Mouse (Mus musculus) adrenal gland, adult 8-10 months (tissue): ENCODE results near the gene Atoh1. TPM values are rescaled to one million over a fixed set of nuclear protein-coding genes. Genes with fewer than 3 reads are reported as not detected.

Experiments used
- DNase-seq: peaks from one replicate; pipeline ENCODE4 v3.0.0; 2022
- total RNA-seq, 4 experiments: library from RNA; stranded (reverse); gene quantifications; 2 replicates each; pipeline ENCODE4 v1.2.4; 2022

Gene Atoh1
- under 1 TPM in 1 of 4 experiments, not detected in 3; 0.14 TPM for total RNA-seq

GRCm38 (mm10) chr6:64728499-64729198, at the start of gene Atoh1:
TSS of gene Atoh1 (plus strand) at chr6:64729125.
- DNase-seq, result peak; percentile 59

- no peak for DNase-seq
Observed at GRCm38 (mm10) chr6:64683974-64684373, 45.0 kb upstream of the Atoh1 start.

- DNase-seq, result no peak
Observed at GRCm38 (mm10) chr6:64684973-64685372, 44.0 kb upstream of the Atoh1 start.

GRCm38 (mm10) chr6:64688181-64688944, 40.6 kb upstream of the Atoh1 start:
- no peak for DNase-seq

- DNase-seq, result no peak
Observed at GRCm38 (mm10) chr6:64694688-64695087, 34.2 kb upstream of the Atoh1 start.

GRCm38 (mm10) chr6:64703659-64704058, 25.3 kb upstream of the Atoh1 start:
- DNase-seq, result no peak

- peak; percentile 55 for DNase-seq
Observed at GRCm38 (mm10) chr6:64727751-64728403, 1.0 kb upstream of the Atoh1 start.

- DNase-seq, result peak; percentile 2
Observed at GRCm38 (mm10) chr6:64729231-64730011, 496 bp downstream of the Atoh1 start.

- DNase-seq, result peak; percentile 0
Observed at GRCm38 (mm10) chr6:64730030-64730429, 1.1 kb downstream of the Atoh1 start.

- DNase-seq, result no peak
Observed at GRCm38 (mm10) chr6:64730506-64731020, 1.6 kb downstream of the Atoh1 start.

- no peak for DNase-seq
Observed at GRCm38 (mm10) chr6:64731126-64731525, 2.2 kb downstream of the Atoh1 start.

- no peak for DNase-seq
Observed at GRCm38 (mm10) chr6:64731621-64732320, 2.8 kb downstream of the Atoh1 start.

- DNase-seq, result no peak
Observed at GRCm38 (mm10) chr6:64733311-64733710, 4.4 kb downstream of the Atoh1 start.

GRCm38 (mm10) chr6:64734441-64735320, 5.8 kb downstream of the Atoh1 start:
- no peak for DNase-seq

GRCm38 (mm10) chr6:64736317-64736716, 7.4 kb downstream of the Atoh1 start:
- no peak for DNase-seq

GRCm38 (mm10) chr6:64742915-64743489, 14.1 kb downstream of the Atoh1 start:
- DNase-seq, result no peak

- no peak for DNase-seq
Observed at GRCm38 (mm10) chr6:64754515-64754914, 25.6 kb downstream of the Atoh1 start.

GRCm38 (mm10) chr6:64763901-64764300, 35.0 kb downstream of the Atoh1 start:
- DNase-seq, result no peak

- DNase-seq, result no peak
Observed at GRCm38 (mm10) chr6:64773430-64773829, 44.5 kb downstream of the Atoh1 start.
